Mouse (Mus musculus) intestine, embryonic 15.5 days (tissue): ENCODE data around the gene Utp11. TPM values are rescaled to one million over a fixed set of nuclear protein-coding genes. Genes with fewer than 3 reads are reported as not detected.

Experiments
- ATAC-seq: fragments of 200-750 bp; cut with Nextera tagmentation; 2 replicates; pipeline ENCODE4 v1.8.0; 2017; ENCODE audit warnings: moderate TSS enrichment, moderate library complexity
- H3K27ac ChIP-seq: fragments of 300-500 bp; sonication (generic); 2 replicates; pipeline ENCODE4 v1.5.1; 2015; ENCODE audit warnings: mild to moderate bottlenecking, inconsistent platforms
- H3K27me3 ChIP-seq: fragments of 300-500 bp; sonication (generic); replicated peaks from 2 replicates; pipeline ENCODE4 v1.6.1; 2015; ENCODE audit warnings: inconsistent platforms
- H3K36me3 ChIP-seq: fragments of 300-500 bp; sonication (generic); 2 replicates; pipeline ENCODE4 v1.6.1; 2015; ENCODE audit warnings: inconsistent platforms
- H3K4me1 ChIP-seq: fragments of 300-500 bp; sonication (generic); replicated peaks from 2 replicates; pipeline ENCODE4 v1.6.1; 2015; ENCODE audit warnings: inconsistent platforms
- H3K4me2 ChIP-seq: fragments of 300-500 bp; sonication (generic); replicated peaks from 2 replicates; pipeline ENCODE4 v1.6.1; 2015; ENCODE audit warnings: mild to moderate bottlenecking, inconsistent platforms
- H3K4me3 ChIP-seq: fragments of 300-500 bp; sonication (generic); replicated peaks from 2 replicates; pipeline ENCODE4 v1.5.1; 2015; ENCODE audit warnings: inconsistent platforms
- H3K9ac ChIP-seq: fragments of 300-500 bp; sonication (generic); 2 replicates; pipeline ENCODE4 v1.6.1; 2015; ENCODE audit warnings: inconsistent platforms
- H3K9me3 ChIP-seq: fragments of 300-500 bp; sonication (generic); 2 replicates; pipeline ENCODE4 v1.6.1; 2016; ENCODE audit warnings: inconsistent platforms
- WGBS: fragments of 180-500 bp; shearing (Covaris S2); methylation state at CpG from one replicate; pipeline ENCODE4 v1.1.7; 2015; 5-methylcytosine and 5-hydroxymethylcytosine counted together
- polyA plus RNA-seq: library from polyadenylated mRNA; unstranded; fragments of >200 nt; fragmentation: Nextera tagmentation; extraction: Ambion mirVana; gene quantifications from 2 replicates; pipeline ENCODE4 v1.2.1, GENCODE M21; 2015

The Utp11 gene
- polyA plus RNA-seq, 1 experiment from 2014 or later = 67.6 TPM

- H3K9ac ChIP-seq = no peak overlapping the region
- no peaks in the 10 kb centered on the region for H3K9me3 ChIP-seq
- H3K27ac ChIP-seq = no peak overlapping the region
- no peak for ATAC-seq
- H3K4me1 ChIP-seq = peaks cover 13% of the 10 kb centered on the region
- H3K4me2 ChIP-seq = no peak overlapping the region
- H3K27me3 ChIP-seq = peaks cover 71% of the 10 kb centered on the region
- no peaks in the 10 kb centered on the region for H3K36me3 ChIP-seq
- no peak overlapping the region for H3K4me3 ChIP-seq
- 45% methylated on average over 3 of the region's 3 CpGs for WGBS
Measured at GRCm38 (mm10) chr4:124663034-124663433, 30.4 kb downstream of the Utp11 start.

DNA sequence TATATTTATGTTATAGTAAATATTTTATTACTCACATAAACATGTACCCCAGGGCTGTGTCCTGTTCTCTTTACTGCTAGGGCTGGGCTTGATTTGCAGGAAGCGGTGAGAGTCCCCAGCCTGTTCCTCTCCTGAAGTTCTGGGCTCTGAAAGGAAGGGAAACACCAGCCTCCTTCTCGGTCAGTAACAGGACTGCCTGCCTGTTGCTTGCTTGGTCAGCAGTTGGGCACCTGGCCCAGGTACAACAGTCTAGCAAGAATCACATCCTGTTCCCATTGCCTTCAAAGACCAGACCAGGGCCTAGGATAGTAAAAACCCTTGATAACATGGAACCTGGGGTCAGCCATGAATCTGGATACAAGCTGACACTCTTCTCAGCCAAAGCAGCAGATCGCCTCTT, 32.8 kb downstream of the Utp11 start:
- no peak overlapping the region for H3K4me3 ChIP-seq
- H3K27me3 ChIP-seq = peaks cover 82% of the 10 kb centered on the region
- no peaks in the 10 kb centered on the region for H3K36me3 ChIP-seq
- H3K27ac ChIP-seq = no peak overlapping the region
- peaks cover 29% of the 10 kb centered on the region for H3K4me1 ChIP-seq
- no peak overlapping the region for H3K9ac ChIP-seq
- no peak for ATAC-seq
- no peaks in the 10 kb centered on the region for H3K9me3 ChIP-seq
- 53% methylated on average over 3 of the region's 3 CpGs for WGBS
- no peak overlapping the region for H3K4me2 ChIP-seq

DNA sequence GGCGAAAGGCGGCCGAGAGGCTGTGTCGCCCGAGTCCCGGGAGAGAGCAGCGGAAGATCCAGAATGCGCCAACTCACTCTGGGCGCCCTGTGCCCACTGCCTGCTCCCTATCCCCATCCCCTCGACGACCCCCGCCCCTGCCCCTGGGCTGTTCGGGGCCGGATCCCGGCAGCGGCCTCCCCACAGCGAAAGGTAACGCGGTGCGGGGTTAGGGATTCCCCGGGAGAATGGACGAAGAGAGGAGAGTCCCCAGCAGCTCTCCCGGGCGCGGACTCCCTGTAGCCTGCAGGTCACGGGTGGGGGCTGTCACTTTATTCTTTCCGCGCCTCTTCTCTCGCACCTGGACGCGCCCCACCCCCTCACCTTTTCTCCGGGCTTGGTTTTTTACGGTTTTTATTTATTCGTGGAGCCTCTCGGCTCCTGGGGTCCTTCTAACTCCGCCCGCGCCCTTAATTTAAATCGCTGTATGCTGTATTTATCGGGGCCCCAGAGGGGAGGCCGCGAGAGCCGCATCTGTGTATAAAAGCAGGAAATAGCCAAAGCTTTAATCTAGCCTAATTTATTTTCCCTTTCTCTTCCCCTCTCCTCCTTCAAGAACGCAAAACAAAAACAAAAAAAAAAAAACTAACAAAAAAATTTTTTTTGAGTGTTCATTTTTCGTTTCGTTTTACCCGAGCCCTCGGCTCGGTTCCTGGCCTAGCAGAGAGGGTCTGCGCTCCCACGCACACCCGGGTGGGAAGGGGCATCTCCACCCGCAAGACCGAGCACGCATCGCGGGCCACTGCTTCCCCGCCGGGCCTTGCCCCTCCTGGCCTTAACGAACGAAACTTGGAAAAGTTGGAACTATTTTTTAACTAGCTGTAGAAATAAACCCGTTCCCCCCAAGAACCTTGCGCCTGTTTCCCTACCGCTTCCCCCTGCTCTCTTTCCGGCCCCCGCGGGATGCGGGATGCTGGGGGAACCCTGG, 33.9 kb downstream of the Utp11 start:
- peak overlapping the region; percentile 22 for H3K4me3 ChIP-seq
- WGBS = 2% methylated on average over 67 of the region's 68 CpGs
- H3K27ac ChIP-seq = no peak overlapping the region
- peaks cover 29% of the 10 kb centered on the region for H3K4me1 ChIP-seq
- no peak for ATAC-seq
- peaks cover 88% of the 10 kb centered on the region for H3K27me3 ChIP-seq
- no peaks in the 10 kb centered on the region for H3K9me3 ChIP-seq
- no peaks in the 10 kb centered on the region for H3K36me3 ChIP-seq
- peak overlapping the region; percentile 96 for H3K4me2 ChIP-seq
- H3K9ac ChIP-seq = no peak overlapping the region

GRCm38 (mm10) chr4:124658412-124658851, 35.0 kb downstream of the Utp11 start:
- peaks cover 29% of the 10 kb centered on the region for H3K4me1 ChIP-seq
- no peaks in the 10 kb centered on the region for H3K36me3 ChIP-seq
- H3K9me3 ChIP-seq = no peaks in the 10 kb centered on the region
- peak overlapping the region; percentile 96 for H3K4me2 ChIP-seq
- H3K27me3 ChIP-seq = peaks cover 90% of the 10 kb centered on the region
- no peak overlapping the region for H3K9ac ChIP-seq
- H3K4me3 ChIP-seq = peak overlapping the region; percentile 65
- no peak overlapping the region for H3K27ac ChIP-seq
- no peak for ATAC-seq
- WGBS = under 1% methylated on average over 39 of the region's 39 CpGs

DNA sequence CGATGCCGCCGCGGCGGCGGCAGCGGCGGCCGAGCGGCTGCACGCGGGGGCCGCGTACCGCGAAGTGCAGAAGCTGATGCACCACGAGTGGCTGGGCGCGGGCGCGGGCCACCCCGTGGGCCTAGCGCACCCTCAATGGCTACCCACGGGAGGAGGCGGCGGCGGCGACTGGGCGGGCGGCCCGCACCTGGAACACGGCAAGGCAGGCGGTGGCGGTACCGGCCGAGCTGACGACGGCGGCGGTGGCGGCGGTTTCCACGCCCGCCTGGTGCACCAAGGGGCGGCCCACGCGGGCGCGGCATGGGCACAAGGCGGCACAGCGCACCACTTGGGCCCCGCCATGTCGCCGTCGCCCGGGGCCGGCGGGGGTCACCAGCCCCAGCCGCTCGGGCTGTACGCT, 35.6 kb downstream of the Utp11 start:
- Histone ChIP-seq H3K4me1 (peaks cover 32% of the 10 kb centered on the region), H3K9ac (peak overlapping the region; percentile 28; the same call in 1 of the 2 replicates), H3K27me3 (peaks cover 84% of the 10 kb centered on the region), H3K36me3 (no peaks in the 10 kb centered on the region), H3K9me3 (no peaks in the 10 kb centered on the region), H3K4me2 (peak overlapping the region; percentile 96), H3K4me3 (peak overlapping the region; percentile 65), H3K27ac (no peak overlapping the region)
- ATAC-seq = no peak; the same call in 1 of the 2 replicates
- WGBS = under 1% methylated on average over 50 of the region's 61 CpGs

DNA sequence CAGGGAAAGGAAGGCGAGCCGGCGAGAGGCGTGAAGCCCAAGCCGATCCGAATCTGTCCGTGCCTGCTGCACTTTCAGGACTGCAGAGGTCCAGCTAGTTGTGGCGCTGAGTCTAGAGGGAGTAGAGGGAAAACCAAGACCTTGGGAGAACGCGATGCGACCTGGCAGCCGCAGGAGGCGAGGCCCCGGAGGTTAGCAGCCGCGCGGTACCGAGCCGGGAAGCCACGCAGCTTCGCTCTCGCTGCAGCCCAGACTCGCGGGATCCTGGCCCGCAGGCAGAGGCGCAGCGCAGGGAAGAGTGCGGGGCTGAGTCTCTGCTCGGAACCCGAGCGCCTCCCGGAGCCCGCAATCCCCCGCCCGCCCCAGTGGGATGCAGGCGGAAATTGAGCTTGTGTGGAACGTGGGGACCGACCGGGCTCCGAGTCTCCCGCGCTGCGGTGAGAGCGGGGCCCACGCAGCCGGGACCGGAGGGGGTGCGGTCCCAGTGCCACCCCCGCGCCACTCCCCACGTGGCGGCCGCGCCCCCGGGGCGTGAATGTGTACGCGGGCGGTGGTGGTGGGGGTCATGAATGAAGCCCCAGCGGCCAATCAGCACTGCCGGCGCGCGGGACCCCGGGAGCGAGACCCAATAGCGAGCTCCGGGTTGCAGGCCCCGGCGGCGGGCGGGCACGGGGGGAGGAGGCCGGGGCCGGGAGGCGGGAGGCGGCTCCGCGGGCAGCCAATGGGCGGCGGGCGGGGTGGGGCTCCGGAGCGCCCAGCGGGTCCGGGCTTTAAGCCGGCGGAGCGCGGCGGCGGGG, 36.3 kb downstream of the Utp11 start:
- H3K27ac ChIP-seq = no peak overlapping the region
- peak overlapping the region; percentile 96 for H3K4me2 ChIP-seq
- peaks cover 83% of the 10 kb centered on the region for H3K27me3 ChIP-seq
- H3K4me1 ChIP-seq = peaks cover 32% of the 10 kb centered on the region
- under 1% methylated on average over 73 of the region's 92 CpGs for WGBS
- peak overlapping the region; percentile 65 for H3K4me3 ChIP-seq
- peak; percentile 96 for ATAC-seq
- H3K36me3 ChIP-seq = no peaks in the 10 kb centered on the region
- peak overlapping the region; percentile 28 for H3K9ac ChIP-seq
- H3K9me3 ChIP-seq = no peaks in the 10 kb centered on the region

GRCm38 (mm10) chr4:124656518-124656853, 36.9 kb downstream of the Utp11 start, which contains the start of gene Pou3f1:
TSS of gene Pou3f1 (plus strand) at chr4:124656807.
- Histone ChIP-seq H3K4me2 (peak within 1 kb of the TSS; percentile 96), H3K27me3 (peaks cover 77% of the 10 kb centered on the region), H3K4me3 (peak within 1 kb of the TSS; percentile 65), H3K4me1 (peaks cover 32% of the 10 kb centered on the region), H3K27ac (no peak within 1 kb of the TSS), H3K9me3 (no peaks in the 10 kb centered on the region), H3K9ac (peak within 1 kb of the TSS; percentile 28), H3K36me3 (no peaks in the 10 kb centered on the region)
- WGBS = 2% methylated on average over 15 of the region's 15 CpGs
- ATAC-seq = no peak

GRCm38 (mm10) chr4:124652886-124653285, 40.5 kb downstream of the Utp11 start:
- Histone ChIP-seq H3K9me3 (no peaks in the 10 kb centered on the region), H3K9ac (no peak overlapping the region), H3K4me2 (no peak overlapping the region), H3K4me1 (peaks cover 18% of the 10 kb centered on the region), H3K36me3 (no peaks in the 10 kb centered on the region), H3K4me3 (no peak overlapping the region), H3K27ac (no peak overlapping the region), H3K27me3 (peaks cover 50% of the 10 kb centered on the region)
- no peak for ATAC-seq
- WGBS = 10% methylated on average over 9 of the region's 9 CpGs

- Histone ChIP-seq H3K4me2 (no peak overlapping the region), H3K27me3 (peaks cover 8% of the 10 kb centered on the region), H3K9ac (no peak overlapping the region), H3K36me3 (no peaks in the 10 kb centered on the region), H3K4me3 (no peak overlapping the region), H3K4me1 (peaks cover 18% of the 10 kb centered on the region; the same call in 1 of the 2 replicates), H3K9me3 (no peaks in the 10 kb centered on the region), H3K27ac (no peak overlapping the region)
- ATAC-seq = no peak
- WGBS = 43% methylated on average over 5 of the region's 5 CpGs
Measured at GRCm38 (mm10) chr4:124647909-124648308, 45.5 kb downstream of the Utp11 start.

- peaks cover 5% of the 10 kb centered on the region; the same call in 1 of the 2 replicates for H3K27me3 ChIP-seq
- WGBS = 15% methylated on average over 8 of the region's 8 CpGs
- H3K36me3 ChIP-seq = no peaks in the 10 kb centered on the region
- peak overlapping the region; percentile 41 for H3K4me2 ChIP-seq
- H3K4me1 ChIP-seq = peaks cover 16% of the 10 kb centered on the region; the same call in 1 of the 2 replicates
- H3K9me3 ChIP-seq = no peaks in the 10 kb centered on the region
- no peak overlapping the region for H3K9ac ChIP-seq
- H3K27ac ChIP-seq = no peak overlapping the region
- ATAC-seq = peak; percentile 62
- H3K4me3 ChIP-seq = 0 out of 2 replicates have a peak overlapping the region, but pooled peaks have one; percentile 9
Measured at GRCm38 (mm10) chr4:124646591-124646990, 46.8 kb downstream of the Utp11 start.

- WGBS = 7% methylated on average over 3 of the region's 3 CpGs
- H3K9me3 ChIP-seq = no peaks in the 10 kb centered on the region
- no peak overlapping the region for H3K9ac ChIP-seq
Measured at GRCm38 (mm10) chr4:124644974-124645433, 48.4 kb downstream of the Utp11 start.

GRCm38 (mm10) chr4:124643859-124644258, 49.5 kb downstream of the Utp11 start:
- H3K4me3 ChIP-seq = no peak overlapping the region
- H3K36me3 ChIP-seq = no peaks in the 10 kb centered on the region
- H3K9ac ChIP-seq = no peak overlapping the region
- no peak for ATAC-seq
- peaks cover 16% of the 10 kb centered on the region; the same call in 1 of the 2 replicates for H3K4me1 ChIP-seq
- no peak overlapping the region for H3K27ac ChIP-seq
- H3K4me2 ChIP-seq = no peak overlapping the region
- peaks cover 14% of the 10 kb centered on the region for H3K27me3 ChIP-seq
- WGBS = 88% methylated on average over 9 of the region's 9 CpGs
- no peaks in the 10 kb centered on the region for H3K9me3 ChIP-seq

More at GRCm38 (mm10) chr4:124644974-124645433, 48.4 kb downstream of the Utp11 start:
- ATAC-seq = peak; percentile 65; the same call in 1 of the 2 replicates
- H3K36me3 ChIP-seq = no peaks in the 10 kb centered on the region
- peaks cover 16% of the 10 kb centered on the region; the same call in 1 of the 2 replicates for H3K4me1 ChIP-seq
- H3K4me2 ChIP-seq = no peak overlapping the region
- H3K27ac ChIP-seq = no peak overlapping the region
- no peak overlapping the region for H3K4me3 ChIP-seq
- peaks cover 9% of the 10 kb centered on the region for H3K27me3 ChIP-seq
